Mouse (Mus musculus) adrenal gland, postnatal 36 days (tissue): ENCODE measurements around the gene Senp6. TPM values are rescaled to one million over a fixed set of nuclear protein-coding genes. Genes with fewer than 3 reads are reported as not detected.
"Not testable (repeated sequence)": the region's sequence is repeated elsewhere in the genome, so short reads cannot be mapped to it uniquely, and the experiment has no call there.

ENCODE experiments used
- DNase-seq, 2 experiments: peaks; one replicate each; pipeline ENCODE4 v3.0.0; 2021; ENCODE audit warnings: mixed read lengths in 1 of 2
- total RNA-seq, 2 experiments: library from RNA; stranded (reverse); gene quantifications; 2 replicates each; pipeline ENCODE4 v1.2.3; 2021

The Senp6 gene
- total RNA-seq, 2 experiments from 2014 or later, result 118 to 119 TPM

DNA sequence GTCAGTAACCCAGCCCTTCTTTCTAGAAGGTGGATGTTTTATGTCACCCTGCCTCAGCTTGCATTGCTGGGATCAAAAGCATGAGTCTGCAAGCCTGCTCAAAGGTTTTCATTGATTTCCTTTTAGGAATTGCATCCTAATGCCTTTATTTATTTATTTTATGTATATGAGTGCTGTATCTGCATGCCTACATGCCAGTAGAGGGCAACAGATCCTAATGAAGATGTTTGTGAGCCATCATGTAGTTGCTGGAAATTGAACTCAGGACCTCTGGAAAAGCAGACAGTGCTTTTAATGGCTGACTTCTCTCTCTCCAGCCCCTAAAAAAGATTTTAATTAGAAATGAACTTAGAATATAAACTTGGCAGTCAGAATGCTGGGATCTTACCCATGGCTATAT, 8.2 kb downstream of the Senp6 start:
- DNase-seq, result no peak

DNA sequence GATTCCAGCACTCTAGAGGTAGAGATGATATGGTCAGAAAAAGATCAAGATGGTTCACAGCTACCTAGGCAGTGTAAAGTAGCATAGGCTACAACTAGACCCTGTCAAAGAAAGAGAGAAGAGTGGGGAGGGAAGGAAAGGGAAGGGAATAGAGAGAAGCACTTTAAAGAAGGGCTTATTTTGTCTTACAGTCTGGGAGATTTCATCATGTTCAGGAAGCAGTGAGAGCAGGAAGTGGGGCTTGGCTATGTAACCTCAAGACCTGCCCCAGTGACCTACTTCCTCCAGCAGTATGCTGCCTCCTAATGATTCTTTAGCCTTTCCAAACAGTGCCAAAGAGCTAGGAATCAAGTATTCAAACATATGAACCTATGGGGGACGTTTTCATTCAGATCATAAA, 14.2 kb downstream of the Senp6 start:
- peak in 1 of 2 experiments; percentile 23 for DNase-seq

DNA sequence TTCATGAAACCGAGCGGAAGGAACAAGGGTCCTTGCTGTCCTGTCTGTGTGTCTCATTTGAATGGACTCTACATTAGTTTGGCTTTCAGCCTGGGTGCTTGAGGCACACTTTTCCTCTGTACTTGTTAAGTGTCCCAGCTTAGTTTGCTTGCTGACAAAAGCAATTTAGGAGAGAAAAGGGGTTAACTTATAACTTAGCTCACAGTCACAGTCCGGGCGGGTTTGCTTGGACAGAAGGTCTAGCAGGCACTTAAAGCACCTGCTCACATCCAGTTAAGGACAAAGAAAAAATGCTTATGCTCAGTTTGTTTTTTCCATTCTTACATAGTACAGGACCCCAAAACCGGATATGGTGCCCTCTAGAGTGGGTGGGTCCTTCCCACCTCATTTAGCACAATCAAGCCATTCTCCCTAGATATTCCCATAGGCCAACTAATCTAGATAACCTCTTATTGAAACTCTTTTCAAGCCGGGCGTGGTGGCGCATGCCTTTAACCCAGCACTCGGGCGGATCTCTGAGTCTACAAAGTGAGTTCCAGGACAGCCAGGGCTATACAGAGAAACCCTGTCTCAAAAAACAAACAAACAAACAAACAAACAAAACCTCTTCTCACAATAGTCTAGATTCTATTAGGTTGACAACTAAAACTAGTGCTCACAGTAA, 17.9 kb downstream of the Senp6 start:
- no peak for DNase-seq

DNA sequence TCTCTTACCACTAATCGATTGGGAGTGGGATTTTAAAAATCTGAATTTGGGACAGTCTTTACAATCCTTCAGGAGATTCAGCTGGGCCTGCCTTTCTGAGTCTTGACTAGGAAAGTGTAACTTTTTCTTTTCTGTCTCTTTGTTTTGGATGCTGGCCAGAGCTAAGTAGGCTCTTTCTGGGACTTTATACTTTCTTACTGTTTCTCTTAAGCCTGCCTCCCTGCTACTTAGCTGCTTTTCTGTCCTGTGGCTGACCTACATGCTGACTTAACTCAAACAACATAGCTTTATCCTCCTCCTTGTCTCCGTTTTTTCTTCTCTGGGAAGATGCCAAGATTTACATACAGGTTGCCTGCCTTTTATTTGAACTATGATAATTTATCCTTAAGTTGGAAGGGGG, 19.0 kb downstream of the Senp6 start:
- DNase-seq, result no peak

DNA sequence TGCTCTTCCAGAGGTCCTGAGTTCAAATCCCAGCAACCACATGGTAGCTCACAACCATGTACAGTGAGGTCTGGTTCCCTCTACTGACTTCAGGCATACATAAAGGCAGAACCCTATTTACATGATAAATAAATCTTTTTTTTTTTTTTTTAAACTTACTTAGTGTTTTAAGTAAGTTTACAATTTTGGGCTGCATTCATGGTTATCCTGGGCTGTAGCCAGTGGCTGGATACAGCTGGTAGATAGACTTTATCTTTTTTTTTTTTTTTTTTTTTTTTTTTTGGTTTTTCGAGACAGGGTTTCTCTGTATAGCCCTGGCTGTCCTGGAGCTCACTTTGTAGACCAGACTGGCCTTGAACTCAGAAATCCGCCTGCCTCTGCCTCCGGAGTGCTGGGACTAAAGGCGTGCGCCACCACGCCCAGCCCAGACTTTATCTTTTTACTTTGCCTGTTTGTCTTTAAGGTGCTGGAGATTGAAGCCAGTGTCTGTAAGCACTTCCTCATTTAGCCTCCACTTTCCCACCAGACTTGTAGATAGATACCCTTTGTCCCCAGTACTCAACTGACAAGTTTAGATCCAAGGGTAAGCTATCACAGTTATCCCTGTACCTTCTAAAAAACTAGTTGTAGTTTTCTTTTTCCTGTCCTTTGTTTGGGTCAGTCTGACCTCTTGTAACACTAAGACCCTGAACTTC, 19.7 kb downstream of the Senp6 start:
- not testable (repeated sequence) for DNase-seq

DNA sequence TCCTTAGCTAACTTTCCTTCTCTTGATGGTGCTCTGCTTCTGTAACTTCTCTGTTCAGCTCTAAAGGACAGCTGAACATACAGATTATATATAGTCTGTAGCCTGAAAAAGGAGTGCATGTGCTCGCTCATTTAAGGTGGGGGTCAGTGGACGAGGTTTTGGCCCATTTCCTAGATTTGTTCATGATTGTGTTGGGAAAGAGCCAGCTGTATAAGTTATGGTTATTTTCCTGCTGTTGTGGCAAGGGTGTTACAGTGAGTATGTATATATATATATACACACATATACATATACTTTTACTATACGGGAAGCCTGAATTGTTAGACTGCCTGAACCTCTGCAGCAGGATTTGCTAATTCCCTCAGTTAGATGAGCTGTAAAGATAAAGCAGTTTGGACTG, 22.7 kb downstream of the Senp6 start:
- DNase-seq, result no peak

DNA sequence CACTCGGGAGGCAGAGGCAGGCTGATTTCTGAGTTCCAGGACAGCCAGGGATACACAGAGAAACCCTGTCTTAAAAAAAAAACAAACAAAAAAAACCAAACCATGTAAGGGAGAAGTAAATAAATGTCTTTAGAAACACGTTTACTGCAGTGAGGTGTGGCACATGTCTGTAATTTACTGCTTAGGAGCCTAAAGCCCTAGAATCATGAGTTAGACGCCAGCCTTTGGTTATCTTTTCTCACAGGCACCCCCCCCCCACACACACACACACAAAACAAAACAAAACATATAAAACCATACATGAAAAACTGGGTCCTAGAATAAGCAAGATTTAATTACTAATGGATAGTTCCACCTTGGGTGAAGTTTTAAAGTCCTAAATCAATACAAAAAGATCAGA, 29.6 kb downstream of the Senp6 start:
- DNase-seq, result no peak

DNA sequence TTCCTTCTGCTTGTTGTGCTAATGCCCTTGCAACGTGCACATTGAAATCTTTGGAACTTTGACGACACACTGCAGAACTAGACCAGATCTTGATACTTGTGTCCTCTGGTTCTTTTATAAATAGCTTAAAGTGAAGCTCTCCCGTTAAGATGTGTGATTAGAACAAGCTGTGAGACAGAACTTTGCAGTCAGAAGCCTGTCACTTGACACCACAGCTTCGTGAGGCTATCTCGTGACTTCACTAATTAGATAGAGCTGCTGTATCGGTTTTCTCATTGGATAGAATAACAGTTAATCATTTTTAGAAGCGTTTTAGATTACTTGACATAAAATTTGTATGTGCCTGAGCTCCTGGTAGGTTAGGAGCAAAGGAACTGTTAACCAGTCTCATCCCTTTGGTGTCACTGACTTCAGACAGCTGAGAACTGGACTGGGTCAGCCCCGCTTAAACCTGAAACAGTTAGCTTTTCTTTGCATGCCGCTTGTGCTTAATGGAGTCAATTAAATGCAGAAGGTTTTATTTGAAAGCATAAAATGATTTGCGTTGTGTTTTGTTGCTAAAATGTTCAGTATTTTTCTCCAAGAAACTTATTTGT, 79.4 kb downstream of the Senp6 start:
- DNase-seq, result no peak

DNA sequence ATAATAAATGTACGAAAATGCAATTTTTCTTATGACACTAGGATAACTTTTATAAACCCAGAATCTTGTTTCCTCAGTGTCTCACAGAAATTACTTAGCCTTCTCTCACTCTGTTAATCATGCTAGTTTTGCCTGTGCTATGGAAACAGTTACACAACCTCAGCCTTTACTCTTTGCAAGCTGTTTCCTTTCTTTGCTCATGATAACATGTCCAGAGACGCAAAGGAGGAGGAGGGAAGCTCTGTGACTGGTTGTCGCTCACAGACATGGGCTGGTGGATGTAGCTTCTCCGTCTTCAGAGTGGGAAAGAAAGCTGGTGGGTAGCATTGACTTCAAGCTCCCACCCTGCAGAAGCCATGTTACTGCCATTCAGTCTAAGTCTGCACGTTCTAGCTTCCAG, 82.9 kb downstream of the Senp6 start:
- DNase-seq, result no peak

DNA sequence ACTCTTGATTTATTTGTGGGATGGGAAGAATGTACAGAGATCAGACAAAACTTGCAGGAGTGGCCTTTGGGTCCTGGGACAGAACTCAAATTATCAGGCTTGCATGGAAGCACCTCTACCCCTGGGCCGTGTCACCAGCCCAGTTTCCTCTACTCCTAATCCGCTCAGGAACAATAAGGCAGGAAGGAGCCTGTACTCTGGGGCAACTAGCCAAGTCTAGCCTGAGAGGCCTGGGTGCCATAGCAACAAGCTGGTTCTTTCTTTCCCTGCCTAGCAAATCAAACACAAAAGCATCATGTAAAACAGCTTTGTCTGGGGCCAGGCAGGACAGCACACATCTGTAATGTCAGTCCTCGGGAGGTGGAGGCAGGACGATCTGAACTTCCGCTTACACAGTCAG, 88.6 kb downstream of the Senp6 start:
- DNase-seq, result peak; percentile 60 to 63

DNA sequence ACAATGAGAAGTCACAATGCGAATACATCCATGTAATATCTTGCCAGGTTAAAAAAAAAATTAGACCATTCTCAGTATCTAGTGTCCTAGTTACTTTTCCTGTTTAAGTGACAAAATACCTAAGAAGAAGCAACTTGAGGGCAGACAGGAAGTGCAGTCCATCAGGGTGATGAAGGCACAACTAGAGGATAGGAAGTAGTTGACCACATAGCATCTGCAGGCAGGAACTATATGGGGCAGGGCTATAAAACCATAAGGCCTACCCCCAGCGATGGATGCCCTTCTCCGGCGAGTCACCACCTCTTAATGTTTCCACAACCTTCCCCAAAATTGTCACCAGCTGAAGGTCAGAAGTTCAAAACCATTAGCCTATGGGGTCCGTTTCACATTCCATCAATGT, 90.1 kb downstream of the Senp6 start:
- no peak for DNase-seq

DNA sequence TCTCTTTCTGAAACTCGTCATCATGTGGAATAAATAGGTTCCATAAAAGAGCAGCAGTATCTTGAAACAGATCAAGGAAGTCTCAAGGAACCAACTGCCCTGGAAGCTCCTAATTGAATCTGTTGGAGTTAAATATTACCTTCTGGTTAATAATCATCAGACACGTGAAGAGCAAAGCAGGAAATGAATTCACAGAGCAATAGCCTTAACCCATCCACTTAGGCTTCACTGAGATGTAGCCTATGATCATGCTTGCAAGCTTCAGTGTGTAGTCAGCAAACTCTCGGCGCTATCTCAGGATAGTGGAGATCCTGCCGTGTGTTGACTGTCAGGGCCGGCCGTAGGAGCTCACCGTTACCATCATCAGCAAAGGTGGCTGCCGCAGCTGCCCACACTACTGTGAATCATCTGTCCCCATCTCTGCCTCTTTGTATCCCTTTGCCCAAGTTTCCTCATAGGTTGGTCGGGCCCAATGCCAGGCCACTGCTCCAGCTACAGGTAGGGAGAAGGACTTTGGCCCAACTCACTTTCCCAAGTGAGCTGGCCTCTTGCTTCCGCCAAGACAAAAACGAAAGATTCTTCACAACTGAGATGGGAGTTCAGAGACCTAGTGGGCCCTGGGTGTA, 91.2 kb downstream of the Senp6 start:
- DNase-seq, result no peak

DNA sequence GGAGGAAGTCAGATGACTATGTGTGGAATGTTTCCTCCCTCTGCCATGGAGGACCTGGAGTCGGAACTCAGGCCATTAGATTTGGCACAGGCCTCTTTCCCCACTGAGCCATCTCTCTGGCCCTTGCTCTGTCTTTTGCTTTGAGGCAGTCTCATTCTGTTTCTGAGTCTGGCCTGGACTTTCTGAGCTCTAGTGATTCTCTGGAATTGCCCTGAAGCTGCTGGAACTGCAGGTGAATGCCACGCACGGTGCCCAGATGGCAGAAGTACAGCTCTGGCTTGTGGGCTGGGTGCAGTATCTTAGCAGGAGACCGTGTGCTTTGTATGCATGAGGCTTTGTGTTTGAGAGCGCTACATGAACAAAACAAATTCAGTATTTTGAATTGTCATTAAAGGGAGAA, 92.2 kb downstream of the Senp6 start:
- DNase-seq, result no peak

DNA sequence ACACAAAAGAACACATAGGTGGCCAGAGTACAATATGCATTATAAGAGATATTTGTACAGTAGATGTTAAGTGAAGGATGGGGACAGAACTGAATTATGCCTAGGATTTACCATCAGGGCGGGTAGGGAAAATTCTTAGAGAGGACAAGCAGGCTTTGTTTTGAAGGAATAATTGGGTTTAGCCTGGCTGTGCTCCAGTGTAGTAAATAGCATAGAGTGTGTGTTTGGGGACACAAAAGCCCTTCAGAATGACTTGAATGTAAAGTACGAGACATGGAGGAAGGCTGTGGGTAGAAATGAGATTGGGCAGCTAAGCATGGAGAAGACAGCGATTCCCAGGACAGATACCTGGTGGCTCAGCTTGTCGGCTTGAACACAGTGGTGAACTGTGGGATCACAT, 94.7 kb downstream of the Senp6 start:
- DNase-seq, result no peak

DNA sequence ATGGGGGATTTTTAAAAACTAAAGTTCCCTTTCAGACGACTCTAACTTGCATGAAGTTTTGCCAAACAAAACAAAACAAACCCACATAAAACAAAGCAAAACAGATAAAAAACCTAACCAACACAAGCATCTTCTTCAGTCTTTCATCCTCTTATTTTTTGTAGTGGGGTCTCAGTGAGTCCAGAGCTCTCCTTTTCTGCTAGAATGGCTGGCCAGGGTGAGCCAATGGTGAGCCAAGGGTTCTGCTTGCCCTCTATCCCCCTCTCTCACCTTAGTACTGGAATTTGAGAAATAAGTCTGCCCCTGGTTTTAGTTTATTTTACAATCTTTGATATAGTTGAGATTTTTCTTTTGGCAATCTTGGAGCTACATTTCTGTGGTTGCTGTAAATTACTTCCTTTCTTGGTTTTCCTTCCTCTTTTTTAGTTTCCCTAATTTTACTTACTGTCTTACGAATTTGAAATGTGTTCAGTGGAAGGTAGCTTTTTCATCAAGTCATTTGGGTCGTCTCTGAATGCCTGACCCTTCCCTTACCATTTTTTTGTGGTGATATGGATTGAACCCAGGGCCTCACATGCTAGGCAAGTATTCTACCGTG, 96.5 kb downstream of the Senp6 start:
- no peak for DNase-seq

DNA sequence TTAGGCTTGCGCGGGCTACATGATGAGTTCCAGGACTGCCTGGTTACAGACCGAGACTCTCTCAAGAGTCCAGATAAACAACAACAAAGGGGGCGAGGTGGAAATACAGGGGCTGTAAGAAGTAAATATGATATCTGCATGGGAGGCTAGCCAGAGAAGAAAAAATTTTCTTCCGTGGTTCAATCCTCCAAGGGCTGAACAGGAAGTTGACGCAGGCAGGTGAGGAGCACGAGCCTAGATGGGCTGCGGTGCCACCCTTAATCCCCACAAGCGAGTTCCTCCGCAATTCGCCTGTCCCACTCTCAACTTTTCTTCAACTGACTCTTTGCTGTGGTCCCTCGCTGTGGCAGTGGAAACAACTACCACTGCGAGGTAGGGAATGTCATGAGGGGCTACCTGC, 97.5 kb downstream of the Senp6 start:
- DNase-seq, result no peak

DNA sequence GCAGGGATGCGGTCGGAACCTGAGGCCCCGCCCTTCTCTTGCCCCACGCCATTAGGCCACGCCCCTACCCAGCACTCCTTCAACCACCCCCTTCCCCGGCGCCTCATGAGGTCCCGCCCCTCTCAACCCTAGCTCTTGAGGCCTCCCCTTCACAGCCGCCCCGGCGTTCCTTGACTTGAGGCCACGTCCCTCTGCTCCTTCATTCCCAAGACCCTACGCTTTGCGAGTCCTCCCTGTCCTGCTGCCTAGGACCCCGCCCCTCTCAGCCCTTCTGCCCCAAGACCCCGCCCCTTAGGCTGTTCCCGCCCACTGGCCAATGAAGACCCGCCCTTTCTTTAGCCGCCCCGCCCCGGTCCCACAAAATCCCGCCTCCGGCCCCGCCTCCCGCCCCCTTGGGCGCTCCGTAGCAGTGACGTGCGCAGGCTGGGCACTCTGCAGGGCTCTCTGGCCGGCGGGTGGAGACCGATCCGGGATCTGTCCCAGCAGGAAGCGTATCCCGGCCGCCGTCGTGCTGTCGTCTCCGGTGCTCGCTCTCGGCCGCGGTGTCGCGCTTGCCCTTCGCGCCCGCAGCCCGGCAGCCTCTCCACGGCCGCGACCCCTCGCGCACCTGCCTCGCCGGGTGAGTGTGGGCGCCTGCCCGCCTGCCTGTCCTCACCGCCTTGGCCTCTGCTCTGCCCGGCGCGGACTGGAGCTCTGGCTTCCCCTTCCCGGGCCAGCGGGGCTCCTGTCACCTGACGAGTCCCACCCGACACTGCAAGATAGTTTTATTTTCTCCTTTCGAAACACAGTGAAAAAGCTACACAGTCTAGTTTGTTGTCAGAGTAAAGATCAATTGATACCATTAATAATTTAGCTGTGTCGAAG, 98.1 kb downstream of the Senp6 start, which contains the start of gene Myo6:
TSS of gene Myo6 (plus strand) at position 421 of the 864 bp plus-strand sequence.
- peak; percentile 97 for DNase-seq

DNA sequence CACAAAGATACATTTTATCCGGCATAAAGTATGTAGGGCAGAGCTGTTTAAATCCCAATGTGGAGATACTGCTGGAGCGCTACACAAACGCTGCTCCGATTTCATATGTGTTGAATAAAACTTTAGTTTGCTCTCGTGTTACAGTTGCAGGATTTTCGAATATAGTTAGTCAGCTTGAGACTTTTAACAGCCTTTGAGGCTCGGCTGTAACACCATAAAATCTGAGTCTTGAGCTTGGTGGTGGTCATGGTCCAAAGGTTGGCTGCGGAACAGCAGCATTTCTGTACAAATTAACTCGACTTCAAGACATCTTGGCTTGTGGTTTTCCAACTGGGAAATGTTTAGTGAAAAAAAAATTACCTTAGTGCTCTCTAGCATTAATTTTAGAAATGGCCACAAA, 99.0 kb downstream of the Senp6 start:
- no peak for DNase-seq

DNA sequence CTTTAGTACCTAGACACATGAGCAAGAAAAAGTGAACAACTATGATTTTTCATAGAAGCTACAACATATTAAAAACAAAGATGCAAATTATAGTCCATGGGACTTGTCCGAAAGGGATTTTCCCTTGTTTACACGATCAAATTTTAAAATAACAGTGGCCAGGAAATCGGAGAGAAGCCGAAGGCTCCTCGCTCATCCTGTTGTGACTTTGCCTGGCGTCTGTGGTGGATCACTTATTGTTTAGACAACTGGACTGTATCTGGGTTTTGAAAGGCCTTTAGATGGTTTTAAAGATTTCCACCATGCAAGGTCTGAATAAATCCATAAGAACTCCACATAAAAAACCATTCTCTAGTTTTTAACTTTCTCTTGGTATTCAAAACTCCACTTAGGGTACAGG, 99.7 kb downstream of the Senp6 start:
- no peak for DNase-seq

DNA sequence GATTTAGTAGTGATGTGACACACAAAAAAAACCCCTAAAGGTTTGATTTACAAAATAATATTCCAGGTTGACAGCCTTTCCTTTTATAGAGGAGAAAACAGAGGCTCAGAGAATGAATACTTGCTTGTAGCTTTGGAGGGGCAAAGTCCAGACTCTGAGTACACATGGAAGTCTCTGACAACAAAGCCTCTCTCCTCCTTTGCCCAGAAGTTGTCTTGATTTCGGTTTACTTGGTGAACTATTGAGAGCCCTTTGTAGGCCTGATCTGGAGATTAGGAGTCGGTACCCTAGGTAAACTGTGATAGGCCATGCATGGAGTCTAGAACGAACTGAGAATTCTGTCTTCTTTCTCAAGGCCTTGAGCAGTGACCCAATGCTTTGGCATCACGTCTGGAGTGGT, 100.4 kb downstream of the Senp6 start:
- no peak for DNase-seq

DNA sequence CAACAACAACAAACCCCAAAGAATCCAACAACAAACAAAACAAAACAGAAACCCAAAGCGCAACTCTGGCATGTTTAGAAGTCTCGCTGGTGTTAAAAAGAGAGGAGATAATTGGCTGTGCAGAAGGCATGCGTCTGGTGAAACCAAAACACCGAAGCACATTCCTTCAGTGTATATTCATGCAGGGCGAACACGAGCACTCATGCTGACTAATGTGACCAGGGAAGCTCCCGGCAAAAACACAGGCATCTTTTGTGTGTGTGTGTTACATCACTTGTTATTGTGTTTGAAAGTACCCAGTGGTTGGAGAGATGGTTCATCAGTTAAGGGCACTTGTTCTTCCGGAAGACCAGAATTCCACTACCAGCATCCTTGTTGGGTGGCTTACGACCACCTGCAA, 102.8 kb downstream of the Senp6 start:
- no peak for DNase-seq

DNA sequence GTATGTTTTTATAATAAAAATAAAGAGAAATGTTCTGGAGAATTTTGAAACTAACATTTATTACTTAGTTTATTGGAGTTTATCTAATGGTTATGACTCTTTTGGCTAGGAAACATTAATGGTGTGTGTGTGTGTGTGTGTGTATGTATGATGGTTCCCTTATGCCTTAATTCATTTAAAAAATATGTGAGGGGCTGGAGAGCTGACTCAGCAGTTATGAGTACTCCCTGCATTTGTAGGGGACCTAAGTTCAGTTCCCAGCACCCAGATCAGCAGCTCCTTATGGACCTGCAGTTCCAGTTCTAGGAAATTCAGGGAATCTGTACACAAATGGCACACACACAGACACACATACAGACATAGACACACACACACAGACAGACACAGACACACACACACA, 104.5 kb downstream of the Senp6 start:
- no peak for DNase-seq
